Mouse (Mus musculus) limb, embryonic 10.5 days (tissue): ENCODE results near the gene Prkn. TPM values are rescaled to one million over a fixed set of nuclear protein-coding genes. Genes with fewer than 3 reads are reported as not detected.

ENCODE experiments used
- DNase-seq: peaks from one replicate; pipeline ENCODE4 v3.0.0-alpha.2; 2017; ENCODE audit warnings: low spot score
- H3K27ac ChIP-seq: fragments of 300-500 bp; sonication (generic); 2 replicates; pipeline ENCODE4 v1.5.1; 2016; ENCODE audit warnings: mild to moderate bottlenecking
- H3K27me3 ChIP-seq: fragments of 300-500 bp; sonication (generic); 2 replicates; pipeline ENCODE4 v1.6.1; 2016; ENCODE audit warnings: low read depth, mild to moderate bottlenecking; ENCODE audit not compliant: poor library complexity, severe bottlenecking
- H3K36me3 ChIP-seq: fragments of 300-500 bp; sonication (generic); 2 replicates; pipeline ENCODE4 v1.6.1; 2016; ENCODE audit warnings: mild to moderate bottlenecking, moderate library complexity
- H3K4me1 ChIP-seq: fragments of 300-500 bp; sonication (generic); 2 replicates; pipeline ENCODE4 v1.6.1; 2016
- H3K4me3 ChIP-seq: fragments of 300-500 bp; sonication (generic); 2 replicates; pipeline ENCODE4 v1.5.1; 2016; ENCODE audit warnings: mild to moderate bottlenecking, moderate library complexity
- H3K9me3 ChIP-seq: fragments of 300-500 bp; sonication (generic); replicated peaks from 2 replicates; pipeline ENCODE4 v1.6.1; 2016; ENCODE audit warnings: mild to moderate bottlenecking
- WGBS: fragments of 180-500 bp; shearing (Covaris S2); methylation state at CpG from one replicate; pipeline ENCODE4 v1.1.7; 2016; 5-methylcytosine and 5-hydroxymethylcytosine counted together
- polyA plus RNA-seq: library from polyadenylated mRNA; unstranded; fragments of >200 nt; fragmentation: Nextera tagmentation; extraction: Ambion mirVana; gene quantifications from 2 replicates; pipeline ENCODE4 v1.2.1, GENCODE M21; 2016

The Prkn gene
- polyA plus RNA-seq, 1 experiment from 2014 or later, result 0.85 TPM

GRCm38 (mm10) chr17:11340368-11340767, 500.2 kb downstream of the Prkn start:
- H3K36me3 ChIP-seq, result no peaks in the 10 kb centered on the region
- no peak overlapping the region for H3K27ac ChIP-seq
- H3K9me3 ChIP-seq, result no peaks in the 10 kb centered on the region
- WGBS, result 71% methylated on average over 4 of the region's 4 CpGs
- DNase-seq, result no peak
- no peak overlapping the region for H3K4me3 ChIP-seq
- no peaks in the 10 kb centered on the region for H3K27me3 ChIP-seq
- H3K4me1 ChIP-seq, result 0 out of 2 replicates have a peak, but pooled peaks cover 7% of the 10 kb centered on the region

GRCm38 (mm10) chr17:11346310-11346709, 506.1 kb downstream of the Prkn start:
- H3K36me3 ChIP-seq, result no peaks in the 10 kb centered on the region
- 83% methylated on average over 1 of the region's 1 CpGs for whole genome bisulfite sequencing
- no peak for DNase-seq
- H3K4me3 ChIP-seq, result no peak overlapping the region
- H3K27me3 ChIP-seq, result no peaks in the 10 kb centered on the region
- no peaks in the 10 kb centered on the region for H3K9me3 ChIP-seq
- no peak overlapping the region for H3K27ac ChIP-seq
- H3K4me1 ChIP-seq, result no peaks in the 10 kb centered on the region

- Histone ChIP-seq H3K27me3 (no peaks in the 10 kb centered on the region), H3K9me3 (no peaks in the 10 kb centered on the region), H3K27ac (no peak overlapping the region), H3K4me1 (peaks cover 10% of the 10 kb centered on the region; the same call in 1 of the 2 replicates), H3K4me3 (no peak overlapping the region), H3K36me3 (no peaks in the 10 kb centered on the region)
- DNase-seq, result no peak
- WGBS, result 44% methylated on average over 1 of the region's 1 CpGs
Measured at GRCm38 (mm10) chr17:11352778-11353552, 512.8 kb downstream of the Prkn start.

GRCm38 (mm10) chr17:11353553-11353945, 513.4 kb downstream of the Prkn start:
- Histone ChIP-seq H3K9me3 (no peaks in the 10 kb centered on the region), H3K4me3 (no peak overlapping the region), H3K27me3 (no peaks in the 10 kb centered on the region), H3K4me1 (peaks cover 10% of the 10 kb centered on the region; the same call in 1 of the 2 replicates), H3K36me3 (no peaks in the 10 kb centered on the region), H3K27ac (no peak overlapping the region)
- no peak for DNase-seq
- 82% methylated on average over 4 of the region's 4 CpGs for WGBS

GRCm38 (mm10) chr17:11354348-11354747, 514.2 kb downstream of the Prkn start:
- H3K27me3 ChIP-seq, result no peaks in the 10 kb centered on the region
- peaks cover 10% of the 10 kb centered on the region; the same call in 1 of the 2 replicates for H3K4me1 ChIP-seq
- no peak for DNase-seq
- H3K4me3 ChIP-seq, result no peak overlapping the region
- H3K27ac ChIP-seq, result no peak overlapping the region
- WGBS, result 87% methylated on average over 7 of the region's 7 CpGs
- no peaks in the 10 kb centered on the region for H3K9me3 ChIP-seq
- H3K36me3 ChIP-seq, result no peaks in the 10 kb centered on the region

- no peaks in the 10 kb centered on the region for H3K27me3 ChIP-seq
- 89% methylated on average over 2 of the region's 2 CpGs for WGBS
- H3K4me3 ChIP-seq, result no peak overlapping the region
- H3K4me1 ChIP-seq, result no peaks in the 10 kb centered on the region
- no peak for DNase-seq
- H3K9me3 ChIP-seq, result no peaks in the 10 kb centered on the region
- no peaks in the 10 kb centered on the region for H3K36me3 ChIP-seq
- no peak overlapping the region for H3K27ac ChIP-seq
Measured at GRCm38 (mm10) chr17:11375461-11375860, 535.3 kb downstream of the Prkn start.

- H3K4me1 ChIP-seq, result no peaks in the 10 kb centered on the region
- H3K27ac ChIP-seq, result no peak overlapping the region
- H3K27me3 ChIP-seq, result no peaks in the 10 kb centered on the region
- H3K4me3 ChIP-seq, result no peak overlapping the region
- WGBS, result 91% methylated on average over 8 of the region's 8 CpGs
- no peaks in the 10 kb centered on the region for H3K36me3 ChIP-seq
- H3K9me3 ChIP-seq, result no peaks in the 10 kb centered on the region
- no peak for DNase-seq
Measured at GRCm38 (mm10) chr17:11383364-11383962, 543.3 kb downstream of the Prkn start.

- Histone ChIP-seq H3K27ac (no peak overlapping the region), H3K36me3 (no peaks in the 10 kb centered on the region), H3K27me3 (no peaks in the 10 kb centered on the region), H3K4me1 (no peaks in the 10 kb centered on the region), H3K9me3 (no peaks in the 10 kb centered on the region), H3K4me3 (no peak overlapping the region)
- 96% methylated on average over 4 of the region's 4 CpGs for WGBS
- DNase-seq, result no peak
Measured at GRCm38 (mm10) chr17:11385246-11385645, 545.1 kb downstream of the Prkn start.

GRCm38 (mm10) chr17:11392622-11393294, 552.6 kb downstream of the Prkn start:
- no peak for DNase-seq
- Histone ChIP-seq H3K4me1 (no peaks in the 10 kb centered on the region), H3K27me3 (no peaks in the 10 kb centered on the region), H3K36me3 (no peaks in the 10 kb centered on the region), H3K9me3 (no peaks in the 10 kb centered on the region), H3K4me3 (no peak overlapping the region), H3K27ac (no peak overlapping the region)
- WGBS, result 85% methylated on average over 11 of the region's 11 CpGs

GRCm38 (mm10) chr17:11394607-11395006, 554.4 kb downstream of the Prkn start:
- H3K27me3 ChIP-seq, result no peaks in the 10 kb centered on the region
- no peaks in the 10 kb centered on the region for H3K4me1 ChIP-seq
- H3K36me3 ChIP-seq, result no peaks in the 10 kb centered on the region
- no peak overlapping the region for H3K27ac ChIP-seq
- no peak for DNase-seq
- no peak overlapping the region for H3K4me3 ChIP-seq
- 91% methylated on average over 6 of the region's 6 CpGs for WGBS
- H3K9me3 ChIP-seq, result no peaks in the 10 kb centered on the region

- Histone ChIP-seq H3K4me1 (no peaks in the 10 kb centered on the region), H3K27ac (no peak overlapping the region), H3K36me3 (no peaks in the 10 kb centered on the region), H3K9me3 (no peaks in the 10 kb centered on the region), H3K27me3 (no peaks in the 10 kb centered on the region), H3K4me3 (no peak overlapping the region)
- DNase-seq, result no peak
- WGBS, result 90% methylated on average over 4 of the region's 4 CpGs
Measured at GRCm38 (mm10) chr17:11397678-11398077, 557.5 kb downstream of the Prkn start.

- no peak overlapping the region for H3K4me3 ChIP-seq
- H3K27ac ChIP-seq, result no peak overlapping the region
- no peak for DNase-seq
- no peaks in the 10 kb centered on the region for H3K27me3 ChIP-seq
- H3K36me3 ChIP-seq, result no peaks in the 10 kb centered on the region
- H3K9me3 ChIP-seq, result no peaks in the 10 kb centered on the region
- WGBS, result 88% methylated on average over 2 of the region's 2 CpGs
- H3K4me1 ChIP-seq, result no peaks in the 10 kb centered on the region
Measured at GRCm38 (mm10) chr17:11402225-11402875, 562.2 kb downstream of the Prkn start.

- WGBS, result 62% methylated on average over 10 of the region's 10 CpGs
- no peaks in the 10 kb centered on the region for H3K9me3 ChIP-seq
- H3K27me3 ChIP-seq, result no peaks in the 10 kb centered on the region
- no peak overlapping the region for H3K27ac ChIP-seq
- H3K36me3 ChIP-seq, result no peaks in the 10 kb centered on the region
- no peak for DNase-seq
- H3K4me3 ChIP-seq, result no peak overlapping the region
- H3K4me1 ChIP-seq, result no peaks in the 10 kb centered on the region
Measured at GRCm38 (mm10) chr17:11411414-11411813, 571.2 kb downstream of the Prkn start.
